Mouse (Mus musculus) bone marrow, adult 2 months (tissue): ENCODE measurements around the gene Syt9.

Source experiments
- CTCF ChIP-seq: fragments of 200-500 bp; IDR thresholded peaks from 2 replicates; pipeline ENCODE4 v1.5.1; 2011; ENCODE audit warnings: low read length, control low read depth; ENCODE audit not compliant: control insufficient read depth, insufficient read depth
- POLR2A ChIP-seq: fragments of 200-500 bp; IDR thresholded peaks from 2 replicates; pipeline ENCODE4 v1.6.1; 2011; ENCODE audit warnings: low read depth, mild to moderate bottlenecking, control low read depth, low read length, borderline replicate concordance; ENCODE audit not compliant: control insufficient read depth

DNA sequence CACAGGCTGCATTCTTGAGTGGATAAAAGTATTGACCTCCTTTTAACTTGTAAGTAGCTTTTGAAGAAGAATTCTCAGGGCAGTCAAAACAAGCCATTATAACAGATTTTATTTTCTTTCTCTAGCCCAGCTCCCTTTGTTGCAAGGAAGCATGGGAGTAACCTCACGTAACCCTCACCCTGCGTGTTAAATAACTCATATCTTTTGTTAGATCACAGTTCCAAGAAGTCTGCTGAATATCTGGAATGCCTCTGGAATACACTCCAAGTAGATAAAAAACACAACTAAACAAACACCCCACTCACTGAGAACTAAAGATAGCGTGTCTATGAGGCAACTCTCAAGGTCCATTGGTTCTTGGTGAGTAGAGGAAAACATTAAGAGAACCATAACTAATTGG is 203.7 kb downstream of the Syt9 start:
- TF ChIP-seq POLR2A (no peak), CTCF (no peak)
